15 mouse cellular contexts compared by ENCODE assay signal in genomic region chr7:46154498-46155488, GRCm38 (mm10). TPM values are rescaled to one million over a fixed set of nuclear protein-coding genes. Genes with fewer than 3 reads are reported as not detected.
DNase-seq lines count a peak whose midpoint lies in the region; ATAC-seq and TF ChIP-seq lines count a peak whose summit lies in the region.
"Had no signal": no experiment of that assay in that cellular context is flagged by ENCODE, and none has a peak within 500 bp of the region (broad histone marks: within the 10 kb centered on the region; RNA-seq: fewer than 3 reads in every experiment).

No protein-coding gene starts in this region.

- no peaks in the 10 kb centered on the region for H3K36me3 ChIP-seq in forebrain, embryonic 16.5 days (ENCODE audit: control insufficient read depth, insufficient read depth)
- H3K36me3 ChIP-seq in forebrain, embryonic 15.5 days, result no peaks in the 10 kb centered on the region
- H3K36me3 ChIP-seq in hindbrain, embryonic 16.5 days (ENCODE audit: control insufficient read depth, insufficient read depth, low read length), result no peaks in the 10 kb centered on the region
- H3K36me3 ChIP-seq in neural tube, embryonic 14.5 days (ENCODE audit: control insufficient read depth, insufficient read depth, low read length), result no peaks in the 10 kb centered on the region
- H3K36me3 ChIP-seq in stomach, postnatal 0 days (ENCODE audit: control insufficient read depth, insufficient read depth, low read length), result no peaks in the 10 kb centered on the region
- H3K36me3 ChIP-seq: liver, embryonic 13.5 days had no signal

- no peak for TF ChIP-seq CTCF in left cerebral cortex, adult 2 months (IDR thresholded peaks at IDR 0.05)
- TF ChIP-seq CTCF in stomach, postnatal 0 days (IDR thresholded peaks at IDR 0.05; ENCODE audit: low read depth), result no peak

- DNase-seq in left cerebral cortex, adult 2 months (ENCODE audit: extremely low spot score in 1 of 2, low spot score in 2 of 2), result no peak
- no peak for DNase-seq in left cerebral cortex, adult 18-20 months (ENCODE audit: low spot score in 2 of 2)
- no peak for DNase-seq in stomach, postnatal 0 days (ENCODE audit: low spot score)
- no peak for DNase-seq in cerebellum, adult 9-11 months
- DNase-seq: adrenal gland, postnatal 10 days; cerebellum, adult 11 months; left cerebral cortex, postnatal 4 days; liver, embryonic 13.5 days; lung, postnatal 10 days had no signal

- 0 out of 2 replicates have a peak overlapping the region, but pooled peaks have one; percentile 12 for H3K9ac ChIP-seq in forebrain, embryonic 16.5 days (replicated peaks; ENCODE audit: low read depth, low read length)
- H3K9ac ChIP-seq in forebrain, embryonic 15.5 days (replicated peaks), result no peak overlapping the region
- H3K9ac ChIP-seq in hindbrain, embryonic 16.5 days (ENCODE audit: low read depth, low read length), result no peak overlapping the region
- H3K9ac ChIP-seq in neural tube, embryonic 14.5 days (replicated peaks; ENCODE audit: low read depth, low read length), result no peak overlapping the region
- H3K9ac ChIP-seq in stomach, postnatal 0 days (ENCODE audit: low read length), result no peak overlapping the region
- H3K9ac ChIP-seq: liver, embryonic 13.5 days had no signal

- no peak overlapping the region for H3K4me3 ChIP-seq in forebrain, embryonic 16.5 days (replicated peaks; ENCODE audit: low read length)
- H3K4me3 ChIP-seq in forebrain, embryonic 15.5 days, result no peak overlapping the region
- H3K4me3 ChIP-seq in left cerebral cortex, adult 2 months, result no peak overlapping the region
- H3K4me3 ChIP-seq in hindbrain, embryonic 16.5 days (ENCODE audit: low read length), result no peak overlapping the region
- no peak overlapping the region for H3K4me3 ChIP-seq in neural tube, embryonic 14.5 days (ENCODE audit: low read depth, low read length)
- H3K4me3 ChIP-seq in stomach, postnatal 0 days (ENCODE audit: low read depth, low read length), result no peak overlapping the region
- H3K4me3 ChIP-seq: liver, embryonic 13.5 days had no signal

- H3K4me1 ChIP-seq in forebrain, embryonic 16.5 days (replicated peaks; ENCODE audit: control insufficient read depth, insufficient read depth, low read length), result peaks cover 15% of the 10 kb centered on the region; the same call in 1 of the 2 replicates
- peaks cover 26% of the 10 kb centered on the region for H3K4me1 ChIP-seq in forebrain, embryonic 15.5 days
- H3K4me1 ChIP-seq in hindbrain, embryonic 16.5 days (ENCODE audit: control insufficient read depth, insufficient read depth, low read depth, low read length), result no peaks in the 10 kb centered on the region; the same call in none of the 2 replicates
- no peaks in the 10 kb centered on the region; the same call in 1 of the 2 replicates for H3K4me1 ChIP-seq in neural tube, embryonic 14.5 days (ENCODE audit: control insufficient read depth, insufficient read depth, low read length)
- H3K4me1 ChIP-seq in stomach, postnatal 0 days (replicated peaks; ENCODE audit: control insufficient read depth, insufficient read depth), result no peaks in the 10 kb centered on the region
- H3K4me1 ChIP-seq: liver, embryonic 13.5 days had no signal

- intact Hi-C loops in left cerebral cortex, adult 2 months (cut with DNase I), result no loop called here

- H3K27ac ChIP-seq in forebrain, embryonic 16.5 days (ENCODE audit: low read length), result no peak overlapping the region
- H3K27ac ChIP-seq in forebrain, embryonic 15.5 days (replicated peaks), result no peak overlapping the region
- peak overlapping the region; percentile 47; the same call in 1 of the 2 replicates for H3K27ac ChIP-seq in left cerebral cortex, adult 2 months
- H3K27ac ChIP-seq in hindbrain, embryonic 16.5 days (ENCODE audit: low read depth, low read length), result peak overlapping the region; percentile 29; the same call in 1 of the 2 replicates
- peak overlapping the region; percentile 35 for H3K27ac ChIP-seq in neural tube, embryonic 14.5 days (ENCODE audit: low read depth, low read length)
- H3K27ac ChIP-seq in stomach, postnatal 0 days (replicated peaks), result no peak overlapping the region
- H3K27ac ChIP-seq: liver, embryonic 13.5 days had no signal

- H3K9me3 ChIP-seq in forebrain, embryonic 16.5 days (ENCODE audit: control insufficient read depth, low read length), result no peaks in the 10 kb centered on the region
- H3K9me3 ChIP-seq in forebrain, embryonic 15.5 days, result no peaks in the 10 kb centered on the region
- H3K9me3 ChIP-seq in hindbrain, embryonic 16.5 days (ENCODE audit: control insufficient read depth, low read length), result no peaks in the 10 kb centered on the region
- H3K9me3 ChIP-seq in neural tube, embryonic 14.5 days (ENCODE audit: control insufficient read depth, low read length), result no peaks in the 10 kb centered on the region
- no peaks in the 10 kb centered on the region for H3K9me3 ChIP-seq in stomach, postnatal 0 days (ENCODE audit: control insufficient read depth, low read length)
- H3K9me3 ChIP-seq: liver, embryonic 13.5 days had no signal

- WGBS in forebrain, embryonic 16.5 days, result 28% methylated on average over 18 of the region's 18 CpGs
- 26% methylated on average over 18 of the region's 18 CpGs for WGBS in forebrain, embryonic 15.5 days
- 37% methylated on average over 18 of the region's 18 CpGs for WGBS in hindbrain, embryonic 16.5 days
- 19% methylated on average over 18 of the region's 18 CpGs for WGBS in neural tube, embryonic 14.5 days
- WGBS in stomach, postnatal 0 days, result 73% methylated on average over 18 of the region's 18 CpGs

- H3K4me2 ChIP-seq in forebrain, embryonic 16.5 days (ENCODE audit: low read length), result no peak overlapping the region
- no peak overlapping the region for H3K4me2 ChIP-seq in forebrain, embryonic 15.5 days (replicated peaks)
- no peak overlapping the region for H3K4me2 ChIP-seq in hindbrain, embryonic 16.5 days (ENCODE audit: low read length)
- no peak overlapping the region for H3K4me2 ChIP-seq in neural tube, embryonic 14.5 days (ENCODE audit: low read depth, low read length)
- H3K4me2 ChIP-seq in stomach, postnatal 0 days (replicated peaks; ENCODE audit: low read depth), result no peak overlapping the region
- H3K4me2 ChIP-seq: heart, embryonic 11.5 days; liver, embryonic 13.5 days had no signal

- no peaks in the 10 kb centered on the region for H3K27me3 ChIP-seq in forebrain, embryonic 16.5 days (replicated peaks; ENCODE audit: control insufficient read depth, insufficient read depth, low read length)
- H3K27me3 ChIP-seq in forebrain, embryonic 15.5 days, result no peaks in the 10 kb centered on the region
- H3K27me3 ChIP-seq in hindbrain, embryonic 16.5 days (replicated peaks; ENCODE audit: control insufficient read depth, insufficient read depth, low read length), result no peaks in the 10 kb centered on the region
- H3K27me3 ChIP-seq in neural tube, embryonic 14.5 days (ENCODE audit: control insufficient read depth, insufficient read depth, low read length), result no peaks in the 10 kb centered on the region
- H3K27me3 ChIP-seq in stomach, postnatal 0 days (ENCODE audit: control insufficient read depth, insufficient read depth, low read length), result no peaks in the 10 kb centered on the region
- H3K27me3 ChIP-seq: liver, embryonic 13.5 days had no signal

- no peak for ATAC-seq in forebrain, embryonic 16.5 days
- ATAC-seq in forebrain, embryonic 15.5 days (replicated peaks), result no peak
- no peak for ATAC-seq in hindbrain, embryonic 16.5 days
- peak; percentile 56; the same call in 1 of the 2 replicates for ATAC-seq in neural tube, embryonic 14.5 days (ENCODE audit: low read depth)
- no peak for ATAC-seq in stomach, postnatal 0 days (ENCODE audit: low FRiP score, low TSS enrichment)

- TF ChIP-seq EP300 in stomach, postnatal 0 days (optimal IDR thresholded peaks at IDR 0.05), result no peak

RNA-seq across cellular contexts. Expression of gene Abcc8, which starts 25.0 kb away (rescaled TPM):
- 33.2 and 34.3 TPM in 2 replicates for polyA plus RNA-seq in forebrain, embryonic 16.5 days (2015; fragmentation: Nextera tagmentation; extraction: Ambion mirVana)
- polyA plus RNA-seq in forebrain, embryonic 15.5 days (2015; fragmentation: Nextera tagmentation; extraction: Ambion mirVana), result 30.1 and 31.8 TPM in 2 replicates
- total RNA-seq in left cerebral cortex, adult 2 months (2021), result 10 to 100 TPM; 38.6 to 43.8 TPM
- 10 to 100 TPM; 34.8 to 39.2 TPM for total RNA-seq in left cerebral cortex, adult 18-20 months (2021)
- polyA plus RNA-seq in hindbrain, embryonic 16.5 days (2015; fragmentation: Nextera tagmentation; extraction: Ambion mirVana), result 12.0 and 13.6 TPM in 2 replicates
- polyA plus RNA-seq in neural tube, embryonic 14.5 days (2014; fragmentation: Nextera tagmentation; extraction: Ambion mirVana), result 12.4 and 15.7 TPM in 2 replicates
- 3.6 and 4.0 TPM in 2 replicates for polyA plus RNA-seq in stomach, postnatal 0 days (2015; fragmentation: Nextera tagmentation; extraction: Ambion mirVana)
- total RNA-seq: monocyte, adult 5-6 weeks had no signal

RNA-seq across cellular contexts. Expression of gene Kcnj11, which starts 54.2 kb away (rescaled TPM):
- polyA plus RNA-seq in forebrain, embryonic 16.5 days (2015; fragmentation: Nextera tagmentation; extraction: Ambion mirVana), result 5.7 and 6.0 TPM in 2 replicates
- polyA plus RNA-seq in forebrain, embryonic 15.5 days (2015; fragmentation: Nextera tagmentation; extraction: Ambion mirVana), result 4.8 and 5.2 TPM in 2 replicates
- total RNA-seq in left cerebral cortex, adult 2 months (2021), result 10 to 100 TPM; 41.0 to 45.4 TPM
- 10 to 100 TPM; 38.7 to 43.1 TPM for total RNA-seq in left cerebral cortex, adult 18-20 months (2021)
- 3.5 and 3.7 TPM in 2 replicates for polyA plus RNA-seq in hindbrain, embryonic 16.5 days (2015; fragmentation: Nextera tagmentation; extraction: Ambion mirVana)
- polyA plus RNA-seq in neural tube, embryonic 14.5 days (2014; fragmentation: Nextera tagmentation; extraction: Ambion mirVana), result 1.4 and 1.7 TPM in 2 replicates
- 0.61 and 0.81 TPM in 2 replicates for polyA plus RNA-seq in stomach, postnatal 0 days (2015; fragmentation: Nextera tagmentation; extraction: Ambion mirVana)
- total RNA-seq: monocyte, adult 5-6 weeks had no signal
- polyA plus RNA-seq: liver, embryonic 13.5 days had no signal

Comparison
In these comparisons a context has a peak if more than half of its experiments do, and no peak if none do; other contexts are left out.
1. H3K27ac ChIP-seq: peak in left cerebral cortex, adult 2 months (single experiment), hindbrain, embryonic 16.5 days (single experiment) and neural tube, embryonic 14.5 days (single experiment); none in forebrain, embryonic 16.5 days (single experiment), forebrain, embryonic 15.5 days (single experiment) and stomach, postnatal 0 days (single experiment).